Mouse (Mus musculus): ENCODE data around the gene Tmem202. TPM values are rescaled to one million over a fixed set of nuclear protein-coding genes. Genes with fewer than 3 reads are reported as not detected.

Gene Tmem202
- polyA plus RNA-seq, 1 experiment = not detected

GRCm38 (mm10) chr9:59571852-59572251 lies 32.2 kb upstream of the Tmem202 start:
- no peak for TF ChIP-seq CTCF (IDR thresholded peaks at IDR 0.05; ENCODE audit: control insufficient read depth, insufficient read depth, low read length)
- whole genome bisulfite sequencing = 60% methylated on average over 2 of the region's 2 CpGs
- Histone ChIP-seq H3K4me1 (ENCODE audit: control insufficient read depth, insufficient read depth, low read length) (no peaks in the 10 kb centered on the region), H3K27ac (ENCODE audit: control insufficient read depth, insufficient read depth, low read depth, low read length, poor library complexity) (no peak overlapping the region), H3K4me3 (replicated peaks; ENCODE audit: control insufficient read depth, low read depth, low read length) (no peak overlapping the region)

GRCm38 (mm10) chr9:59567111-59567510 lies 27.5 kb upstream of the Tmem202 start:
- 7% methylated on average over 6 of the region's 6 CpGs for WGBS
- TF ChIP-seq CTCF (IDR thresholded peaks at IDR 0.05; ENCODE audit: control insufficient read depth, insufficient read depth, low read length) = peak; percentile 84
- TF ChIP-seq POLR2A (IDR thresholded peaks at IDR 0.05; ENCODE audit: borderline replicate concordance, control insufficient read depth, low read depth, low read length) = no peak
- Histone ChIP-seq H3K4me3 (replicated peaks; ENCODE audit: control insufficient read depth, low read depth, low read length) (no peak overlapping the region), H3K4me1 (ENCODE audit: control insufficient read depth, insufficient read depth, low read length) (no peaks in the 10 kb centered on the region), H3K27ac (ENCODE audit: control insufficient read depth, insufficient read depth, low read depth, low read length, poor library complexity) (no peak overlapping the region)

- 16% methylated on average over 4 of the region's 4 CpGs for whole genome bisulfite sequencing
- TF ChIP-seq POLR2A (IDR thresholded peaks at IDR 0.05; ENCODE audit: borderline replicate concordance, control insufficient read depth, low read depth, low read length) (no peak), CTCF (IDR thresholded peaks at IDR 0.05; ENCODE audit: control insufficient read depth, insufficient read depth, low read length) (peak; percentile 98)
- Histone ChIP-seq H3K4me1 (ENCODE audit: control insufficient read depth, insufficient read depth, low read length) (no peaks in the 10 kb centered on the region), H3K4me3 (replicated peaks; ENCODE audit: control insufficient read depth, low read depth, low read length) (no peak overlapping the region), H3K27ac (ENCODE audit: control insufficient read depth, insufficient read depth, low read depth, low read length, poor library complexity) (no peak overlapping the region)
Measured at GRCm38 (mm10) chr9:59565600-59565999, 26.0 kb upstream of the Tmem202 start.

GRCm38 (mm10) chr9:59553719-59554118 lies 14.1 kb upstream of the Tmem202 start:
- Histone ChIP-seq H3K4me3 (replicated peaks; ENCODE audit: control insufficient read depth, low read depth, low read length) (no peak overlapping the region), H3K27ac (ENCODE audit: control insufficient read depth, insufficient read depth, low read depth, low read length, poor library complexity) (no peak overlapping the region), H3K4me1 (ENCODE audit: control insufficient read depth, insufficient read depth, low read length) (peaks cover 5% of the 10 kb centered on the region)
- TF ChIP-seq CTCF (IDR thresholded peaks at IDR 0.05; ENCODE audit: control insufficient read depth, insufficient read depth, low read length) (no peak), POLR2A (IDR thresholded peaks at IDR 0.05; ENCODE audit: borderline replicate concordance, control insufficient read depth, low read depth, low read length) (no peak)
- WGBS = 67% methylated on average over 4 of the region's 4 CpGs

GRCm38 (mm10) chr9:59552610-59553009 lies 13.0 kb upstream of the Tmem202 start:
- H3K27ac ChIP-seq (ENCODE audit: control insufficient read depth, insufficient read depth, low read depth, low read length, poor library complexity) = no peak overlapping the region
- WGBS = 79% methylated on average over 5 of the region's 5 CpGs
- H3K4me3 ChIP-seq (replicated peaks; ENCODE audit: control insufficient read depth, low read depth, low read length) = no peak overlapping the region
- peaks cover 5% of the 10 kb centered on the region for H3K4me1 ChIP-seq (ENCODE audit: control insufficient read depth, insufficient read depth, low read length)
- no peak for TF ChIP-seq POLR2A (IDR thresholded peaks at IDR 0.05; ENCODE audit: borderline replicate concordance, control insufficient read depth, low read depth, low read length)
- TF ChIP-seq CTCF (IDR thresholded peaks at IDR 0.05; ENCODE audit: control insufficient read depth, insufficient read depth, low read length) = no peak

- TF ChIP-seq CTCF (IDR thresholded peaks at IDR 0.05; ENCODE audit: control insufficient read depth, insufficient read depth, low read length) (no peak), POLR2A (IDR thresholded peaks at IDR 0.05; ENCODE audit: borderline replicate concordance, control insufficient read depth, low read depth, low read length) (no peak)
- WGBS = 27% methylated on average over 3 of the region's 3 CpGs
- Histone ChIP-seq H3K27ac (ENCODE audit: control insufficient read depth, insufficient read depth, low read depth, low read length, poor library complexity) (peak overlapping the region; percentile 70), H3K4me1 (ENCODE audit: control insufficient read depth, insufficient read depth, low read length) (peaks cover 6% of the 10 kb centered on the region), H3K4me3 (replicated peaks; ENCODE audit: control insufficient read depth, low read depth, low read length) (no peak overlapping the region)
Measured at GRCm38 (mm10) chr9:59551620-59552031, 12.0 kb upstream of the Tmem202 start.

GRCm38 (mm10) chr9:59551017-59551416 lies 11.4 kb upstream of the Tmem202 start:
- WGBS = 22% methylated on average over 5 of the region's 5 CpGs
- H3K27ac ChIP-seq (ENCODE audit: control insufficient read depth, insufficient read depth, low read depth, low read length, poor library complexity) = peak overlapping the region; percentile 74
- TF ChIP-seq CTCF (IDR thresholded peaks at IDR 0.05; ENCODE audit: control insufficient read depth, insufficient read depth, low read length) = no peak
- no peak for TF ChIP-seq POLR2A (IDR thresholded peaks at IDR 0.05; ENCODE audit: borderline replicate concordance, control insufficient read depth, low read depth, low read length)
- peaks cover 6% of the 10 kb centered on the region for H3K4me1 ChIP-seq (ENCODE audit: control insufficient read depth, insufficient read depth, low read length)
- no peak overlapping the region for H3K4me3 ChIP-seq (replicated peaks; ENCODE audit: control insufficient read depth, low read depth, low read length)

- TF ChIP-seq POLR2A (IDR thresholded peaks at IDR 0.05; ENCODE audit: borderline replicate concordance, control insufficient read depth, low read depth, low read length) (no peak), CTCF (IDR thresholded peaks at IDR 0.05; ENCODE audit: control insufficient read depth, insufficient read depth, low read length) (no peak)
- Histone ChIP-seq H3K4me1 (ENCODE audit: control insufficient read depth, insufficient read depth, low read length) (peaks cover 6% of the 10 kb centered on the region), H3K27ac (ENCODE audit: control insufficient read depth, insufficient read depth, low read depth, low read length, poor library complexity) (peak overlapping the region; percentile 74; the same call in 1 of the 2 replicates), H3K4me3 (replicated peaks; ENCODE audit: control insufficient read depth, low read depth, low read length) (no peak overlapping the region)
- 82% methylated on average over 4 of the region's 4 CpGs for WGBS
Measured at GRCm38 (mm10) chr9:59550077-59550476, 10.4 kb upstream of the Tmem202 start.

- 46% methylated on average over 2 of the region's 2 CpGs for WGBS
- TF ChIP-seq CTCF (IDR thresholded peaks at IDR 0.05; ENCODE audit: control insufficient read depth, insufficient read depth, low read length) (no peak), POLR2A (IDR thresholded peaks at IDR 0.05; ENCODE audit: borderline replicate concordance, control insufficient read depth, low read depth, low read length) (no peak)
- Histone ChIP-seq H3K4me1 (ENCODE audit: control insufficient read depth, insufficient read depth, low read length) (peaks cover 8% of the 10 kb centered on the region), H3K4me3 (replicated peaks; ENCODE audit: control insufficient read depth, low read depth, low read length) (no peak overlapping the region), H3K27ac (ENCODE audit: control insufficient read depth, insufficient read depth, low read depth, low read length, poor library complexity) (no peak overlapping the region)
Measured at GRCm38 (mm10) chr9:59548961-59549487, 9.4 kb upstream of the Tmem202 start.

Data from bone marrow, adult 2 months (tissue).